ENCODE assay signal across 11 mouse cellular contexts in genomic region chr9:77276451-77277154, GRCm38 (mm10).
DNase-seq lines count a peak whose midpoint lies in the region; ATAC-seq lines count a peak whose summit lies in the region.
"Had no signal": no experiment of that assay in that cellular context is flagged by ENCODE, and none has a peak within 500 bp of the region (broad histone marks: within the 10 kb centered on the region; RNA-seq: fewer than 3 reads in every experiment).

No protein-coding gene starts in this region.

- ATAC-seq in neural tube, embryonic 13.5 days (ENCODE audit: low read depth), result 0 out of 2 replicates have a peak, but pooled peaks have one; percentile 43

- no peak overlapping the region for H3K4me2 ChIP-seq in neural tube, embryonic 13.5 days
- H3K4me2 ChIP-seq: liver, embryonic 15.5 days had no signal

- no peak overlapping the region for H3K4me3 ChIP-seq in neural tube, embryonic 13.5 days
- H3K4me3 ChIP-seq: liver, embryonic 15.5 days had no signal

- no peaks in the 10 kb centered on the region; the same call in 1 of the 2 replicates for H3K4me1 ChIP-seq in neural tube, embryonic 13.5 days (replicated peaks)
- H3K4me1 ChIP-seq: liver, embryonic 15.5 days had no signal

- 48% methylated on average over 5 of the region's 5 CpGs for WGBS in neural tube, embryonic 13.5 days

- no peak overlapping the region for H3K27ac ChIP-seq in neural tube, embryonic 13.5 days (replicated peaks)
- H3K27ac ChIP-seq: liver, embryonic 15.5 days had no signal

- DNase-seq in heart, adult 18-20 months, result peak; percentile 26 to 31
- DNase-seq in heart, postnatal 4 days, result no peak
- DNase-seq in neural tube, embryonic 10.5 days (ENCODE audit: extremely low spot score, low spot score), result no peak
- peak; percentile 3 for DNase-seq in lung, postnatal 10 days
- DNase-seq in left cerebral cortex, postnatal 36 days (ENCODE audit: low spot score in 2 of 2), result no peak
- no peak for DNase-seq in cerebellum, adult 11 months
- no peak for DNase-seq in ovary, postnatal 36 days (ENCODE audit: low spot score)
- DNase-seq: adrenal gland, postnatal 25 days; kidney, postnatal 36 days had no signal

- H3K36me3 ChIP-seq in neural tube, embryonic 13.5 days, result no peaks in the 10 kb centered on the region
- H3K36me3 ChIP-seq: liver, embryonic 15.5 days had no signal

- intact Hi-C loops in left cerebral cortex, postnatal 36 days (cut with DNase I), result no loop called here

- no peaks in the 10 kb centered on the region for H3K9me3 ChIP-seq in neural tube, embryonic 13.5 days
- H3K9me3 ChIP-seq: liver, embryonic 15.5 days had no signal

- no peak overlapping the region for H3K9ac ChIP-seq in neural tube, embryonic 13.5 days
- H3K9ac ChIP-seq: liver, embryonic 15.5 days had no signal

- no peaks in the 10 kb centered on the region for H3K27me3 ChIP-seq in neural tube, embryonic 13.5 days
- H3K27me3 ChIP-seq: liver, embryonic 15.5 days had no signal

Comparison
In these comparisons a context has a peak if more than half of its experiments do, and no peak if none do; other contexts are left out.
1. DNase-seq: peak in heart, adult 18-20 months (2 of 2) and lung, postnatal 10 days (single experiment); none in heart, postnatal 4 days (single experiment), neural tube, embryonic 10.5 days (single experiment), left cerebral cortex, postnatal 36 days (0 of 2), cerebellum, adult 11 months (single experiment) and ovary, postnatal 36 days (single experiment).